ENCODE assay signal across 14 mouse cellular contexts in genomic region chr11:100823543-100824313, GRCm38 (mm10). TPM values are rescaled to one million over a fixed set of nuclear protein-coding genes. Genes with fewer than 3 reads are reported as not detected.
DNase-seq lines count a peak whose midpoint lies in the region; ATAC-seq lines count a peak whose summit lies in the region.
"Had no signal": no experiment of that assay in that cellular context is flagged by ENCODE, and none has a peak within 500 bp of the region (broad histone marks: within the 10 kb centered on the region; RNA-seq: fewer than 3 reads in every experiment).

No protein-coding gene starts in this region.

- no peak for DNase-seq in heart, adult 8-10 months (ENCODE audit: low spot score)
- DNase-seq in CD8-positive naive resting alpha-beta T cell, adult 2 months (ENCODE audit: low read depth in 2 of 2, low spot score in 2 of 2): peak; percentile 77 to 79
- peak; percentile 63 to 86 for DNase-seq in thymus, adult 18-20 months
- no peak for DNase-seq in embryo, embryonic 10 days (ENCODE audit: low spot score)
- DNase-seq in adrenal gland, adult (ENCODE audit: inconsistent age in 2 of 2, low spot score in 1 of 2): no peak
- no peak for DNase-seq in kidney, postnatal 36 days
- DNase-seq: kidney, postnatal 10 days; layer of hippocampus, postnatal 36 days had no signal

- 44% methylated on average over 8 of the region's 8 CpGs for WGBS in heart, embryonic 12.5 days
- 33% methylated on average over 8 of the region's 8 CpGs for WGBS in liver, embryonic 12.5 days (ENCODE audit: insufficient replicate concordance)

- peak overlapping the region; percentile 87 for H3K27ac ChIP-seq in heart, embryonic 12.5 days (ENCODE audit: poor library complexity, severe bottlenecking)
- 0 out of 2 replicates have a peak overlapping the region, but pooled peaks have one; percentile 28 for H3K27ac ChIP-seq in liver, embryonic 12.5 days
- H3K27ac ChIP-seq: hindbrain, embryonic 13.5 days; stomach, postnatal 0 days had no signal

- ATAC-seq in heart, embryonic 12.5 days (ENCODE audit: insufficient number of reproducible peaks, low FRiP score): 0 out of 2 replicates have a peak, but pooled peaks have one; percentile 11
- peak; percentile 46; the same call in 1 of the 2 replicates for ATAC-seq in liver, embryonic 12.5 days

- H3K36me3 ChIP-seq in heart, embryonic 12.5 days: peaks cover 5% of the 10 kb centered on the region; the same call in 1 of the 2 replicates
- 0 out of 2 replicates have a peak, but pooled peaks cover 8% of the 10 kb centered on the region for H3K36me3 ChIP-seq in liver, embryonic 12.5 days
- H3K36me3 ChIP-seq: hindbrain, embryonic 13.5 days had no signal

- no peak overlapping the region for H3K9ac ChIP-seq in heart, embryonic 12.5 days
- H3K9ac ChIP-seq in liver, embryonic 12.5 days: no peak overlapping the region
- H3K9ac ChIP-seq: hindbrain, embryonic 13.5 days had no signal

- no peaks in the 10 kb centered on the region for H3K9me3 ChIP-seq in heart, embryonic 12.5 days (replicated peaks)
- no peaks in the 10 kb centered on the region for H3K9me3 ChIP-seq in liver, embryonic 12.5 days (replicated peaks)
- H3K9me3 ChIP-seq: hindbrain, embryonic 13.5 days had no signal

- H3K4me2 ChIP-seq in heart, embryonic 12.5 days: no peak overlapping the region
- H3K4me2 ChIP-seq in liver, embryonic 12.5 days: no peak overlapping the region
- H3K4me2 ChIP-seq: hindbrain, embryonic 13.5 days had no signal

- H3K27me3 ChIP-seq in heart, embryonic 12.5 days (replicated peaks): no peaks in the 10 kb centered on the region
- H3K27me3 ChIP-seq in liver, embryonic 12.5 days (replicated peaks): no peaks in the 10 kb centered on the region
- H3K27me3 ChIP-seq: hindbrain, embryonic 13.5 days had no signal

- H3K4me3 ChIP-seq in heart, embryonic 12.5 days: no peak overlapping the region
- no peak overlapping the region for H3K4me3 ChIP-seq in liver, embryonic 12.5 days
- H3K4me3 ChIP-seq: erythroblast, embryonic 14.5 days; hindbrain, embryonic 13.5 days; myocyte had no signal

- H3K4me1 ChIP-seq in heart, embryonic 12.5 days (replicated peaks): peaks cover 76% of the 10 kb centered on the region
- H3K4me1 ChIP-seq in liver, embryonic 12.5 days: peaks cover 88% of the 10 kb centered on the region

RNA-seq across cellular contexts. Expression of gene Stat5b, which starts 26.8 kb away (rescaled TPM):
- polyA plus RNA-seq in heart, embryonic 12.5 days (2016; fragmentation: Nextera tagmentation; extraction: Ambion mirVana): 35.0 and 35.3 TPM in 2 replicates
- 10 to 100 TPM; 57.2 to 64.8 (median 62.7) TPM for total RNA-seq in heart, adult 8-10 months (2022)
- polyA plus RNA-seq in liver, embryonic 12.5 days (2016; fragmentation: Nextera tagmentation; extraction: Ambion mirVana): 31.6 and 33.7 TPM in 2 replicates

RNA-seq across cellular contexts. Expression of gene Stat5a, which starts 35.4 kb away (rescaled TPM):
- 6.6 and 8.3 TPM in 2 replicates for polyA plus RNA-seq in heart, embryonic 12.5 days (2016; fragmentation: Nextera tagmentation; extraction: Ambion mirVana)
- 10 to 100 TPM; 16.5 to 26.5 (median 21.6) TPM for total RNA-seq in heart, adult 8-10 months (2022)
- polyA plus RNA-seq in liver, embryonic 12.5 days (2016; fragmentation: Nextera tagmentation; extraction: Ambion mirVana): 16.0 and 17.7 TPM in 2 replicates

RNA-seq across cellular contexts. Expression of gene Ghdc, which starts 53.0 kb away (rescaled TPM):
- polyA plus RNA-seq in heart, embryonic 12.5 days (2016; fragmentation: Nextera tagmentation; extraction: Ambion mirVana): 6.5 and 7.0 TPM in 2 replicates
- total RNA-seq in heart, adult 8-10 months (2022): 10 to 100 TPM in 2 of 4 experiments, 1 to 10 TPM in 2; 9.1 to 14.1 (median 10.0) TPM
- 2.1 and 2.4 TPM in 2 replicates for polyA plus RNA-seq in liver, embryonic 12.5 days (2016; fragmentation: Nextera tagmentation; extraction: Ambion mirVana)

Comparison
In these comparisons a context has a peak if more than half of its experiments do, and no peak if none do; other contexts are left out.
1. DNase-seq: peak in CD8-positive naive resting alpha-beta T cell, adult 2 months (2 of 2) and thymus, adult 18-20 months (2 of 2); none in heart, adult 8-10 months (single experiment), embryo, embryonic 10 days (single experiment), adrenal gland, adult (0 of 2) and kidney, postnatal 36 days (0 of 2).